Mouse (Mus musculus) liver, embryonic 12.5 days (tissue): ENCODE data around the gene Rprml. TPM values are rescaled to one million over a fixed set of nuclear protein-coding genes. Genes with fewer than 3 reads are reported as not detected.
"Not testable (repeated sequence)": the region's sequence is repeated elsewhere in the genome, so short reads cannot be mapped to it uniquely, and the experiment has no call there.

Experiments used
- ATAC-seq: fragments of 200-750 bp; cut with Nextera tagmentation; 2 replicates; pipeline ENCODE4 v1.8.0; 2017; ENCODE audit warnings: moderate number of reproducible peaks, mild to moderate bottlenecking, moderate library complexity
- H3K27ac ChIP-seq: fragments of 300-500 bp; sonication (generic); 2 replicates; pipeline ENCODE4 v1.5.1; 2016; ENCODE audit warnings: mild to moderate bottlenecking
- H3K27me3 ChIP-seq: fragments of 300-500 bp; sonication (generic); replicated peaks from 2 replicates; pipeline ENCODE4 v1.6.1; 2016; ENCODE audit warnings: mild to moderate bottlenecking, moderate library complexity
- H3K36me3 ChIP-seq: fragments of 300-500 bp; sonication (generic); 2 replicates; pipeline ENCODE4 v1.6.1; 2016; ENCODE audit warnings: mild to moderate bottlenecking, moderate library complexity
- H3K4me1 ChIP-seq: fragments of 300-500 bp; sonication (generic); 2 replicates; pipeline ENCODE4 v1.6.1; 2016
- H3K4me2 ChIP-seq: fragments of 300-500 bp; sonication (generic); 2 replicates; pipeline ENCODE4 v1.6.1; 2016; ENCODE audit warnings: mild to moderate bottlenecking, moderate library complexity
- H3K4me3 ChIP-seq: fragments of 300-500 bp; sonication (generic); 2 replicates; pipeline ENCODE4 v1.5.1; 2016; ENCODE audit warnings: mild to moderate bottlenecking, moderate library complexity
- H3K9ac ChIP-seq: fragments of 300-500 bp; sonication (generic); 2 replicates; pipeline ENCODE4 v1.6.1; 2016; ENCODE audit warnings: mild to moderate bottlenecking, moderate library complexity
- H3K9me3 ChIP-seq: fragments of 300-500 bp; sonication (generic); replicated peaks from 2 replicates; pipeline ENCODE4 v1.6.1; 2016; ENCODE audit warnings: mild to moderate bottlenecking, moderate library complexity
- WGBS: fragments of 180-500 bp; shearing (Covaris S2); methylation state at CpG from one replicate; pipeline ENCODE4 v1.1.7; 2016; ENCODE audit not compliant: insufficient replicate concordance; 5-methylcytosine and 5-hydroxymethylcytosine counted together
- polyA plus RNA-seq: library from polyadenylated mRNA; unstranded; fragments of >200 nt; fragmentation: Nextera tagmentation; extraction: Ambion mirVana; gene quantifications from 2 replicates; pipeline ENCODE4 v1.2.1, GENCODE M21; 2016

Rprml gene
- polyA plus RNA-seq, 1 experiment from 2014 or later, result not detected

- no peaks in the 10 kb centered on the region for H3K9me3 ChIP-seq
- H3K4me1 ChIP-seq, result no peaks in the 10 kb centered on the region
- no peak overlapping the region for H3K9ac ChIP-seq
- H3K27me3 ChIP-seq, result peaks cover 26% of the 10 kb centered on the region
- no peak overlapping the region for H3K4me3 ChIP-seq
- no peak for ATAC-seq
- no peaks in the 10 kb centered on the region for H3K36me3 ChIP-seq
- H3K27ac ChIP-seq, result no peak overlapping the region
- WGBS, result 40% methylated on average over 10 of the region's 10 CpGs
- H3K4me2 ChIP-seq, result no peak overlapping the region
Measured at GRCm38 (mm10) chr11:103666181-103666906, 17.0 kb downstream of the Rprml start.

GRCm38 (mm10) chr11:103666907-103667426 lies 17.6 kb downstream of the Rprml start:
- Histone ChIP-seq H3K4me1 (no peaks in the 10 kb centered on the region), H3K9me3 (no peaks in the 10 kb centered on the region), H3K9ac (no peak overlapping the region), H3K27ac (no peak overlapping the region), H3K27me3 (peaks cover 22% of the 10 kb centered on the region; the same call in 1 of the 2 replicates), H3K4me2 (no peak overlapping the region), H3K36me3 (no peaks in the 10 kb centered on the region), H3K4me3 (no peak overlapping the region)
- ATAC-seq, result no peak
- 52% methylated on average over 13 of the region's 13 CpGs for WGBS

GRCm38 (mm10) chr11:103675556-103675955 lies 26.2 kb downstream of the Rprml start:
- ATAC-seq, result no peak
- Histone ChIP-seq H3K27ac (no peak overlapping the region), H3K27me3 (no peaks in the 10 kb centered on the region), H3K4me3 (no peak overlapping the region), H3K9me3 (no peaks in the 10 kb centered on the region), H3K4me2 (no peak overlapping the region), H3K4me1 (no peaks in the 10 kb centered on the region), H3K36me3 (peaks cover 39% of the 10 kb centered on the region), H3K9ac (no peak overlapping the region)
- 41% methylated on average over 3 of the region's 3 CpGs for WGBS

- not testable (repeated sequence) for H3K4me1 ChIP-seq, H3K9ac ChIP-seq, H3K4me3 ChIP-seq, H3K27ac ChIP-seq, H3K9me3 ChIP-seq, H3K4me2 ChIP-seq, H3K27me3 ChIP-seq
- WGBS, result 46% methylated on average over 2 of the region's 2 CpGs
- 0 out of 2 replicates have a peak, but pooled peaks have one; percentile 46 for ATAC-seq
- H3K36me3 ChIP-seq, result peaks cover 53% of the 10 kb centered on the region
Measured at GRCm38 (mm10) chr11:103677042-103677441, 27.7 kb downstream of the Rprml start.

- Histone ChIP-seq H3K4me1 (no peaks in the 10 kb centered on the region), H3K9ac (no peak overlapping the region), H3K36me3 (peaks cover 94% of the 10 kb centered on the region), H3K4me2 (no peak overlapping the region), H3K9me3 (no peaks in the 10 kb centered on the region), H3K4me3 (no peak overlapping the region), H3K27ac (no peak overlapping the region), H3K27me3 (no peaks in the 10 kb centered on the region)
- no peak for ATAC-seq
- WGBS, result 82% methylated on average over 11 of the region's 11 CpGs
Measured at GRCm38 (mm10) chr11:103683667-103684334, 34.4 kb downstream of the Rprml start.

GRCm38 (mm10) chr11:103685261-103685736 lies 35.9 kb downstream of the Rprml start:
- Histone ChIP-seq H3K9me3 (no peaks in the 10 kb centered on the region), H3K4me2 (no peak overlapping the region), H3K4me1 (peaks cover 14% of the 10 kb centered on the region), H3K27ac (no peak overlapping the region), H3K4me3 (no peak overlapping the region), H3K9ac (no peak overlapping the region), H3K27me3 (no peaks in the 10 kb centered on the region), H3K36me3 (peaks cover 85% of the 10 kb centered on the region)
- ATAC-seq, result no peak
- WGBS, result 77% methylated on average over 7 of the region's 7 CpGs

GRCm38 (mm10) chr11:103686706-103687105 lies 37.3 kb downstream of the Rprml start:
- Histone ChIP-seq H3K9me3 (no peaks in the 10 kb centered on the region), H3K9ac (no peak overlapping the region), H3K36me3 (peaks cover 72% of the 10 kb centered on the region), H3K27me3 (no peaks in the 10 kb centered on the region), H3K4me1 (peaks cover 18% of the 10 kb centered on the region), H3K4me2 (no peak overlapping the region), H3K4me3 (no peak overlapping the region), H3K27ac (no peak overlapping the region)
- WGBS, result 72% methylated on average over 6 of the region's 6 CpGs
- ATAC-seq, result no peak

- H3K4me3 ChIP-seq, result no peak overlapping the region
- no peak overlapping the region; the same call in 1 of the 2 replicates for H3K27ac ChIP-seq
- no peak overlapping the region for H3K4me2 ChIP-seq
- no peaks in the 10 kb centered on the region for H3K9me3 ChIP-seq
- H3K9ac ChIP-seq, result no peak overlapping the region
- H3K27me3 ChIP-seq, result no peaks in the 10 kb centered on the region
- no peak for ATAC-seq
- 54% methylated on average over 6 of the region's 6 CpGs for WGBS
- H3K36me3 ChIP-seq, result peaks cover 55% of the 10 kb centered on the region
- H3K4me1 ChIP-seq, result peaks cover 18% of the 10 kb centered on the region
Measured at GRCm38 (mm10) chr11:103688271-103688979, 39.1 kb downstream of the Rprml start.

GRCm38 (mm10) chr11:103688980-103689378 lies 39.6 kb downstream of the Rprml start:
- no peaks in the 10 kb centered on the region for H3K9me3 ChIP-seq
- no peak overlapping the region for H3K4me2 ChIP-seq
- H3K4me3 ChIP-seq, result no peak overlapping the region
- 18% methylated on average over 3 of the region's 3 CpGs for WGBS
- peaks cover 18% of the 10 kb centered on the region for H3K4me1 ChIP-seq
- H3K27ac ChIP-seq, result no peak overlapping the region
- no peaks in the 10 kb centered on the region for H3K27me3 ChIP-seq
- no peak overlapping the region for H3K9ac ChIP-seq
- H3K36me3 ChIP-seq, result peaks cover 51% of the 10 kb centered on the region
- no peak for ATAC-seq

- H3K36me3 ChIP-seq, result peaks cover 40% of the 10 kb centered on the region
- H3K27me3 ChIP-seq, result no peaks in the 10 kb centered on the region
- H3K27ac ChIP-seq, result no peak overlapping the region
- no peak overlapping the region for H3K4me3 ChIP-seq
- 68% methylated on average over 1 of the region's 1 CpGs for WGBS
- no peak overlapping the region for H3K9ac ChIP-seq
- ATAC-seq, result no peak
- peaks cover 22% of the 10 kb centered on the region for H3K4me1 ChIP-seq
- no peaks in the 10 kb centered on the region for H3K9me3 ChIP-seq
- no peak overlapping the region for H3K4me2 ChIP-seq
Measured at GRCm38 (mm10) chr11:103691036-103691435, 41.7 kb downstream of the Rprml start.

- H3K27ac ChIP-seq, result no peak overlapping the region
- H3K9ac ChIP-seq, result no peak overlapping the region
Measured at GRCm38 (mm10) chr11:103693241-103693640, 43.9 kb downstream of the Rprml start.

More at GRCm38 (mm10) chr11:103693241-103693640, 43.9 kb downstream of the Rprml start:
- no peak overlapping the region for H3K4me2 ChIP-seq
- no peaks in the 10 kb centered on the region for H3K9me3 ChIP-seq
- no peaks in the 10 kb centered on the region for H3K27me3 ChIP-seq
- no peak overlapping the region for H3K4me3 ChIP-seq
- peaks cover 31% of the 10 kb centered on the region for H3K4me1 ChIP-seq
- no peak for ATAC-seq
- WGBS, result 75% methylated on average over 1 of the region's 1 CpGs
- H3K36me3 ChIP-seq, result peaks cover 19% of the 10 kb centered on the region
